In genomic region chr7:27449256-27449862, GRCm38 (mm10) we compare ENCODE assay signal across 9 mouse cellular contexts. TPM values are rescaled to one million over a fixed set of nuclear protein-coding genes. Genes with fewer than 3 reads are reported as not detected.
DNase-seq lines count a peak whose midpoint lies in the region; ATAC-seq and TF ChIP-seq lines count a peak whose summit lies in the region.
"Had no signal": no experiment of that assay in that cellular context is flagged by ENCODE, and none has a peak within 500 bp of the region (broad histone marks: within the 10 kb centered on the region; RNA-seq: fewer than 3 reads in every experiment).

No protein-coding gene starts in this region.

- H3K27me3 ChIP-seq in kidney, embryonic 16.5 days (ENCODE audit: insufficient read depth, low read length): peaks cover 17% of the 10 kb centered on the region
- no peaks in the 10 kb centered on the region for H3K27me3 ChIP-seq in hindbrain, postnatal 0 days (ENCODE audit: insufficient read depth, low read length)
- H3K27me3 ChIP-seq in testis, adult 2 months (ENCODE audit: control insufficient read depth, insufficient read depth, low read length): no peaks in the 10 kb centered on the region

- peak; percentile 60 for DNase-seq in kidney, adult 11 months
- peak; percentile 75 for DNase-seq in brain, adult 2 months (ENCODE audit: low read depth, low spot score)
- peak; percentile 57 for DNase-seq in forelimb bud, embryonic 11.5 days (ENCODE audit: low read depth, low spot score)
- peak; percentile 60 for DNase-seq in hindbrain, postnatal 0 days (ENCODE audit: low spot score)
- DNase-seq in left cerebral cortex, postnatal 10 days (ENCODE audit: extremely low spot score in 1 of 2, low spot score in 2 of 2): peak; percentile 47 to 74

- H3K4me2 ChIP-seq in kidney, embryonic 16.5 days (replicated peaks; ENCODE audit: low read depth, low read length): no peak overlapping the region
- H3K4me2 ChIP-seq in hindbrain, postnatal 0 days (ENCODE audit: low read depth, low read length): no peak overlapping the region

- peaks cover 14% of the 10 kb centered on the region for H3K4me1 ChIP-seq in kidney, embryonic 16.5 days (ENCODE audit: insufficient read depth, low read length)
- H3K4me1 ChIP-seq in hindbrain, postnatal 0 days (ENCODE audit: insufficient read depth, low read length): no peaks in the 10 kb centered on the region
- H3K4me1 ChIP-seq in testis, adult 2 months (ENCODE audit: control insufficient read depth, insufficient read depth, low read length): peaks cover 22% of the 10 kb centered on the region

- ATAC-seq in kidney, embryonic 16.5 days (ENCODE audit: low FRiP score, low TSS enrichment): no peak
- no peak for ATAC-seq in hindbrain, postnatal 0 days
- peak; percentile 19; the same call in 1 of the 2 replicates for ATAC-seq in megakaryocyte, adult 5-6 weeks (ENCODE audit: poor library complexity, severe bottlenecking)

- no peaks in the 10 kb centered on the region for H3K36me3 ChIP-seq in kidney, embryonic 16.5 days (ENCODE audit: insufficient read depth, low read length)
- H3K36me3 ChIP-seq in hindbrain, postnatal 0 days (ENCODE audit: insufficient read depth, low read length): no peaks in the 10 kb centered on the region
- no peaks in the 10 kb centered on the region for H3K36me3 ChIP-seq in testis, adult 2 months (ENCODE audit: control insufficient read depth, insufficient read depth, low read length)

- no peak overlapping the region for H3K4me3 ChIP-seq in kidney, embryonic 16.5 days (ENCODE audit: low read length)
- H3K4me3 ChIP-seq in hindbrain, postnatal 0 days (ENCODE audit: low read length): no peak overlapping the region
- no peak overlapping the region for H3K4me3 ChIP-seq in testis, adult 2 months (ENCODE audit: control insufficient read depth, low read depth, low read length)

- WGBS in kidney, embryonic 16.5 days: 57% methylated on average over 10 of the region's 10 CpGs
- WGBS in hindbrain, postnatal 0 days: 64% methylated on average over 10 of the region's 10 CpGs

- no peaks in the 10 kb centered on the region for H3K9me3 ChIP-seq in kidney, embryonic 16.5 days (ENCODE audit: low read length)
- H3K9me3 ChIP-seq in hindbrain, postnatal 0 days (ENCODE audit: low read length): no peaks in the 10 kb centered on the region

- TF ChIP-seq CTCF in hindbrain, postnatal 0 days (IDR thresholded peaks at IDR 0.05; ENCODE audit: low read depth): peak; percentile 72
- TF ChIP-seq CTCF in testis, adult 2 months (IDR thresholded peaks at IDR 0.05; ENCODE audit: control insufficient read depth, insufficient read depth, insufficient replicate concordance, low read depth, low read length): peak; percentile 40; the same call in 1 of the 2 replicates

- no peak for TF ChIP-seq POLR2A in testis, adult 2 months (IDR thresholded peaks at IDR 0.05; ENCODE audit: control insufficient read depth, low read depth, low read length)

- intact Hi-C loops in left cerebral cortex, postnatal 10 days (cut with DNase I): no loop called here

- H3K9ac ChIP-seq in kidney, embryonic 16.5 days (replicated peaks; ENCODE audit: low read length): no peak overlapping the region
- H3K9ac ChIP-seq in hindbrain, postnatal 0 days (replicated peaks; ENCODE audit: low read length): no peak overlapping the region

- H3K27ac ChIP-seq in kidney, embryonic 16.5 days (ENCODE audit: low read length): no peak overlapping the region
- H3K27ac ChIP-seq in hindbrain, postnatal 0 days: no peak overlapping the region
- H3K27ac ChIP-seq in testis, adult 2 months (ENCODE audit: control insufficient read depth, insufficient read depth, low read depth, low read length): no peak overlapping the region

RNA-seq across cellular contexts. Expression of gene Blvrb, which starts 1.6 kb away (rescaled TPM):
- polyA plus RNA-seq in kidney, embryonic 16.5 days (2015; fragmentation: Nextera tagmentation; extraction: Ambion mirVana): 50.8 and 54.6 TPM in 2 replicates
- 19.7 and 23.9 TPM in 2 replicates for total RNA-seq in hindbrain, postnatal 0 days (2014; rRNA removed)
- 23.0 and 23.4 TPM in 2 replicates for polyA plus RNA-seq in hindbrain, postnatal 0 days (2015; fragmentation: Nextera tagmentation; extraction: Ambion mirVana)
- total RNA-seq in left cerebral cortex, postnatal 10 days (2021): 10 to 100 TPM; 11.8 to 12.7 TPM
- 35.3 and 42.0 TPM in 2 replicates for total RNA-seq in megakaryocyte, adult 5-6 weeks (2015)
- total RNA-seq in megakaryocyte, adult 5-6 weeks (2017): 15.5 and 16.2 TPM in 2 replicates
- polyA plus RNA-seq in testis, adult 2 months (2012; rRNA removed): 7.6 and 8.5 TPM in 2 replicates

RNA-seq across cellular contexts. Expression of gene Sptbn4, which starts 1.9 kb away (rescaled TPM):
- 0.31 and 0.40 TPM in 2 replicates for polyA plus RNA-seq in kidney, embryonic 16.5 days (2015; fragmentation: Nextera tagmentation; extraction: Ambion mirVana)
- total RNA-seq in hindbrain, postnatal 0 days (2014; rRNA removed): 24.1 and 24.8 TPM in 2 replicates
- polyA plus RNA-seq in hindbrain, postnatal 0 days (2015; fragmentation: Nextera tagmentation; extraction: Ambion mirVana): 2.8 and 3.4 TPM in 2 replicates
- total RNA-seq in left cerebral cortex, postnatal 10 days (2021): 10 to 100 TPM; 89.7 to 99.2 TPM
- 0.13 and 0.32 TPM in 2 replicates for total RNA-seq in megakaryocyte, adult 5-6 weeks (2015)
- 0.07 and 0.20 TPM in 2 replicates for total RNA-seq in megakaryocyte, adult 5-6 weeks (2017)
- 19.5 and 34.7 TPM in 2 replicates for polyA plus RNA-seq in testis, adult 2 months (2012; rRNA removed)
- total RNA-seq: common myeloid progenitor, adult 5-6 weeks had no signal

RNA-seq across cellular contexts. Expression of gene Sertad3, which starts 24.2 kb away (rescaled TPM):
- polyA plus RNA-seq in kidney, embryonic 16.5 days (2015; fragmentation: Nextera tagmentation; extraction: Ambion mirVana): 27.5 and 32.5 TPM in 2 replicates
- 5.0 and 6.3 TPM in 2 replicates for total RNA-seq in hindbrain, postnatal 0 days (2014; rRNA removed)
- 7.9 and 8.4 TPM in 2 replicates for polyA plus RNA-seq in hindbrain, postnatal 0 days (2015; fragmentation: Nextera tagmentation; extraction: Ambion mirVana)
- total RNA-seq in left cerebral cortex, postnatal 10 days (2021): 1 to 10 TPM; 2.5 to 3.2 TPM
- total RNA-seq in megakaryocyte, adult 5-6 weeks (2015): 5.8 and 7.8 TPM in 2 replicates
- 11.1 and 11.6 TPM in 2 replicates for total RNA-seq in megakaryocyte, adult 5-6 weeks (2017)
- polyA plus RNA-seq in testis, adult 2 months (2012; rRNA removed): 4.1 and 4.7 TPM in 2 replicates

RNA-seq across cellular contexts. Expression of gene Sertad1, which starts 37.4 kb away (rescaled TPM):
- 42.3 and 45.8 TPM in 2 replicates for polyA plus RNA-seq in kidney, embryonic 16.5 days (2015; fragmentation: Nextera tagmentation; extraction: Ambion mirVana)
- total RNA-seq in hindbrain, postnatal 0 days (2014; rRNA removed): 7.2 and 9.4 TPM in 2 replicates
- 7.7 and 8.8 TPM in 2 replicates for polyA plus RNA-seq in hindbrain, postnatal 0 days (2015; fragmentation: Nextera tagmentation; extraction: Ambion mirVana)
- 1 to 10 TPM; 6.0 to 7.0 TPM for total RNA-seq in left cerebral cortex, postnatal 10 days (2021)
- 17.4 and 18.9 TPM in 2 replicates for total RNA-seq in megakaryocyte, adult 5-6 weeks (2015)
- total RNA-seq in megakaryocyte, adult 5-6 weeks (2017): 11.2 and 19.7 TPM in 2 replicates
- 15.4 and 19.1 TPM in 2 replicates for polyA plus RNA-seq in testis, adult 2 months (2012; rRNA removed)

RNA-seq across cellular contexts. Expression of gene Prx, which starts 49.8 kb away (rescaled TPM):
- polyA plus RNA-seq in kidney, embryonic 16.5 days (2015; fragmentation: Nextera tagmentation; extraction: Ambion mirVana): 4.9 and 5.1 TPM in 2 replicates
- total RNA-seq in hindbrain, postnatal 0 days (2014; rRNA removed): 1.8 and 2.1 TPM in 2 replicates
- 2.1 and 2.5 TPM in 2 replicates for polyA plus RNA-seq in hindbrain, postnatal 0 days (2015; fragmentation: Nextera tagmentation; extraction: Ambion mirVana)
- 1 to 10 TPM; 1.4 TPM for total RNA-seq in left cerebral cortex, postnatal 10 days (2021)
- total RNA-seq in megakaryocyte, adult 5-6 weeks (2015): 0.05 and 0.16 TPM in 2 replicates
- 0.22 TPM in 1 of 2 replicates, not detected in the other for total RNA-seq in megakaryocyte, adult 5-6 weeks (2017)
- polyA plus RNA-seq in testis, adult 2 months (2012; rRNA removed): 0.33 and 0.42 TPM in 2 replicates

Comparison
In these comparisons a context has a peak if more than half of its experiments do, and no peak if none do; other contexts are left out.
1. RNA of gene Sptbn4, which starts 1.9 kb away (total RNA-seq): 89.7 to 99.2 TPM in left cerebral cortex, postnatal 10 days and 24.1 to 24.8 TPM in hindbrain, postnatal 0 days; 0.07 to 0.32 TPM in megakaryocyte, adult 5-6 weeks; every median in the first group is over 10 times any median in the second.
2. Peak in every context shown above with its lines, with median percentiles within 50 percentile points of each other: DNase-seq.